Mouse (Mus musculus) liver (tissue): ENCODE measurements around the gene Ankdd1b.

ENCODE experiments used
- DNase-seq: peaks from one replicate; pipeline ENCODE4 v3.0.0-alpha.2; 2020; ENCODE audit warnings: mixed read lengths

The Ankdd1b gene

DNA sequence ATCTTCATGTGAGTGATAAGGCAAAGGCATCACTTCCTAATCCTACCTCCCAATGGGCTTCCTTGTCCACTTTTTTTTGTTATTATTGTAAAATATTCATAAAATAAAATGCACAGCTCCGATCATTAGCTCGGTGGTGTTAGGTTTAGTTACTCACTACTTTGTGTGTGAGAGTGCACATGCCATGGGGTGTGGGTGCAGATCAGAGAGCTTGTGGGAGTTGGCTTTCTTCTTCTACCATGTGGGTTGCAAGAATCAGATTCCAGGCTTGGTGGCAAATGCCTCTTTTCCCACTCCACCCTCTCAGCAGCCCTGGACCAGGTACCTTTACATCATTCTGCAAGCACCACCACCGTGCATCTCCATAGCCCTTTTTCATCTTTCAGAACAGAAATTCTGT is 18.4 kb downstream of the Ankdd1b start:
- DNase-seq, result no peak

DNA sequence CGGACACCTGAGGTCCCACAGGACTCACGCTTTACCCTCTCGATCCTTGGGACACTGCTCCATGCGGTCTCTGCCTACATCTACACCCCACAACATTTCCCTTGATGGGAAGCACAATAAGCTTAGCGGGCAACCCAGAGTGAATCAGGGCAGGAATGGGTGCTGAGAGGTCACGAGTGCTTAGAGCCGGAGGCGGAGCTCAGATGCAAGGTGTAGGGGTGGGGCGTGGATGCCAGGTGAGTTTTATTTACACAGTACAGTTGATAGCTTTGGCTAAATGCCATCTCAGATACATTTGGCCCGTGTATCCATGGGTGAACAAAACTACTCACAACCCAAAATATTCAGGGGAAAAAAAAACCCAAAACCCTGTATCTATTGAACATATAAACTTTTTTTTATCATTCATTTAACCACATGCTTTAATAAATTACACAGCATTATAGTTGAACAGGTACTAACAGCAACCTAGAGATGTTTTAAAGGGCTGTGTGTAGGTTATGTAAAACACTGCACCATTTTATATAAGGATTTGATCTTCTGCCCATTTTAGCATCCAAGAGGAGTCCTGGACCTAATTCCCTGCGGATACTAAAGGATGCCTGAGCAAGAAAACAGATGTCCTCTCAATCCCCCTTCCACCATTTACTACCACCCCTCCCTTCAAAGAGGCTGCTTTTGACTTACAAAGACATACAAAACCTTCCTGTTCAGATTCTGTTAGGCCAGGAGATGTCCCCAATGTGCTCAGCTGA is 19.4 kb downstream of the Ankdd1b start:
- DNase-seq, result no peak

DNA sequence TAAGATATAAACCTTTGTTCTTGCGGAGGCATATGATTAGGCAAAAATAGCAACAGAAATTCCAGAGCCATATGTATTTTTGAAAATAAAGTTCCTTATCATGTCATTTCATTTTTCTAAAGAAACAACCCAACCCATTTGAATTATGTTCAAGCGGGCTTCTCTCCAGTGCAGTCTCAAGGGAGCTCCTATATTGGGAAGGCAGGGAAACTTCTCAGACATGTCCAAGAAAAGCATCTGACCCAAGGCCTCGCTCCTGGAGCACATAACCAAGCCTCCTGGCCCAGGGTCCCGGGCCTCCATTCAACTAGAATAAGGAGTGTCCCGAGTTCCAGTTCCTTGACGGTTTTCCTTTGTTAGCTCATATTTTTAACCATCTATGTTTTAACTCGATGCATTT is 20.1 kb downstream of the Ankdd1b start:
- no peak for DNase-seq

DNA sequence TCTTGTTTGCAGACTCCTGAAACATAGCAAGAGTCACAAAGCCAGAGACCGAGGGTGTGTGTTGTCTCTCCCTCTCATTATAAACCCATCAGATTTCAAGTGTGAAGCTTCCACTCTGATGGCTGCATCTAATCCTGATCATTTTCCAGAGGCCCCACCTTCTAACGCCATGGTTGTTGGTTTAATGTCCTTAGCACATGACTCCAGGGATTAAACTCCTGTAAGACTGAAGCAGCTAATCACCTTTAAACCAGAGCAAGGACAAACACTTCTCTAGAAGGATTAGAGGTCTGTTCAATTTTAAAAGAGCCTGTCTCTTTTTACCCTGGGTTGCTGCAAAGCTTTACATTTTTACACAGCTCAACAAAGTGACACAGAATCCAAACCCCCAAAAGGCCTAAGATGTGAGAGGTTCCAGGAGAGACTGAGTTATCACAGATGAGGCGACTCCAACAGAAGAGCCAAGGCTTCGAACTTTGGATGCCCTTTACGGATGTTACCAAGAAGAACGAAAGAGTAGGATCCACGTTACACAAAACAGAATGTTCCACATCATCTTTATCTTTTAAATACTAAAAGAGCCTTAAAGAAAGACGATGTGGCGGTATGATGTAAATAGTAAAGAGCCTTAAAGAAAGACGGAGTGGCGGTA is 20.7 kb downstream of the Ankdd1b start:
- DNase-seq, result no peak

DNA sequence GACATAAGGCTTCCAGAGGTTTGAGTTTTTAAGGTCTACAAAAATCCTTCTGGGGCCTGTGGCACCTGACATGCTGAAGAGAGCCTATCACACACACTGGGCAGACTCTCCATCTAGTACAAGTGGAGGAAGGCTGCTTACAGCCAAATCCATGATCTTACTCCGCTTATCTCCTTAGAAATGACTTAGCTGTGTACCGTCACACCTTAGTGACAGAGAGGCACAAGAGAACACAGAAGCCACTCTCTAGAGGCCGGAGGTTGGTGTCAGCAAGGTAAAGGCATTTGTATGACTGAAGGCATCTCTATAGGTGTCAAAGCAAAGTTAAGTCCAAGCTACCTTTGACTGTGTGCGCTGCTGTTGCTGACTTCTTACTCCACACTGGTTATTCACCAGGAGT is 30.6 kb downstream of the Ankdd1b start:
- DNase-seq, result no peak

DNA sequence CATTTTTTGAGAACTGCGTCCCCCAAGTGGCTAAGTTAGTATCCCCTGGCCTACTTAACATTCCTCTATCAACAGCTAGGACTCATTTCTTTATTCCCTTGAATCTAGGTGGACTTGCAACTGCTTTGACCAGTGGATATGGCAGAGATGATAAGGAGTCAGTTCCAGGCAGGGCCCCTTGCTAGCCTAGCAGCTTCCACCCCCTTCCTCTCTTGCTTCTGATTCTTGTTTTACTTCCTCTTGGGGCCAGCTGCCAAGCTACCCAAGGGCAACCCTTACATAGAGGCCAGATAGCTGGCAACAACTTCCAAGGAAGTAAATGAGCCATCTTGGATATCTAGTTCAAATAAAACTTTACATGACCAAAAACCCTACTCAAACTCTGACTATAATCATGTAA is 34.1 kb downstream of the Ankdd1b start:
- DNase-seq, result no peak

DNA sequence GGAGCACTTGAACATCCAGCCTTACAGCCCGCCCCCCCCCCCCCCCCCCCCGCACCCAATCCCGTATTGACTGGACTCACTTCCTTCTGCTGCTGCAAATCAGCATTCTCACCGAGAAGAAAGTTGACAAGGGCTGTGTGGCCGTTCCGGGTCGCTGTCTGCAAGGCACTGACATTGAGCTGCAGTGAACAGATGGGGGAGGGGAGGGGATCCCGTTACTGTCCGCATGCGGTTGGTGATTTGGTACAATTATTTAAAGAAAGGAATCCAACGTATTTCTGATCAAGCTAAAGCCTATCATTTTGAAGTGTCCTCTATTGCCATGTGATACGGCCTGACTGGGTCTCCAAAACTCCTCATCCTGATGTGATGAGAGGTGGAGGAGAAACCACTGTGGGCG is 35.2 kb downstream of the Ankdd1b start:
- DNase-seq, result peak; percentile 55

DNA sequence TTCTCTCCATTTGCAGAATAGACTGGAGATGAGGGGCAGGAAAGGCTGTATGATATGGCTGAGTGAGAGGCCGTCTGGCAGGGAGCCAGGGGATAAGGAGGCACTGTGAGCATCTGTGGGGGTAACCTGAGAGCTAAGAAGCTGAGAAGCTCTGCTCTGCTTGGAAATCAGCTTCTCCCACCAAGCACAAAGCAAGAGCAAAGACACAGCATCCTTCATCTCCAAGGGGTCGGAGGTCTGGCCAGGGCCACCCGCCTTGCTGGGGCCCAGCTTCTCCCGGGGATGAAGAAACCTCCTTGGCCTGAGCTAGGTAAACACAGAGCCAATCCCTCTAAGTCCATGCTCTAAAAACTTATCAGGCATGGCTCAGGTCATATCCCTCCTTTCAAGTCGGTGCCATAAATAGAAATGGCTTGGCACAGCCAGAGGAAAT is 36.1 kb downstream of the Ankdd1b start:
- DNase-seq, result peak; percentile 45

DNA sequence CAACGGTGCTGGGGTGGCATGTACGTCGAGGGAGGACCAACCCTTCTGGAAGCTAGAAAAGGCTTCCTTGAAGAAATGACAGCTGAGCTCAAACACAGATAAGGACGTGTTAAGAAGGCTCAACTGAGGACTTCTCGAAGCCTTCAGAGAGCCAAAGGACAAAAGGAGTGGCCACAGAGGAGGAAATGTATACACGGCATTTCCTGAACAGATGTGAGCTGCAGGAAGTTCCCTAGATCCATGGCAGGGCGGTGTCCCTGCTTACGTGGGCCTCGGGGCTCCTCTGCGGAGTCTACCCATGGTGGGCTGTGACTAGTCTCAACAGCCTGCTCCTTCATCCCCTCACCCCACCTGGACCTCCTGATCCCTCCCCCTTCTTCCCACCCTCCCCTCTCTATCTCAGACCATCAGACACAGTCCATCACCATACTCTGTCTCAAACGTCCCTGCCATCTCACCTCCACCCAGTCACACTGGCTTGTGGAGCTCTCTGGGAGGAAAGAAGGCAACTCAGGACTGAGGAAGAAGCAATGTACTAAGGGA is 37.3 kb downstream of the Ankdd1b start:
- no peak for DNase-seq

DNA sequence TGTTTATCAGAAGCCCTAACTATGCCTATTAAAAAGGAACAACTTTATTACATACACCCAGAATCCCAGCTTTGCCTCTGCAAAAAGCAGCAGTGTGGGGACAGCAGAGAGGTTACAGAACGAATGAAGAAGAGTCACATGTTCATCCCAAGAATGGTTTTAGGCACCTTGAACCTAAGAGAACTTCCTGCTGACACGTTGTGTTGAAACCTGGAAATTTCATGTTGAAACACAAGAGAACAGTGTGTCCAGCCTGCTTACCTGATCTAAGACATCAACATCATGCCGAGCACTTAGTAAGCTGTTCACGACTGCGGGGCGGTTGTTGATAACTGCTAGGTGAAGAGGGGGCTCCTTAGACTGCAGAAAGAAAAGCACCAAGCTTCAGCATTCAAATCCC is 38.0 kb downstream of the Ankdd1b start:
- DNase-seq, result no peak

DNA sequence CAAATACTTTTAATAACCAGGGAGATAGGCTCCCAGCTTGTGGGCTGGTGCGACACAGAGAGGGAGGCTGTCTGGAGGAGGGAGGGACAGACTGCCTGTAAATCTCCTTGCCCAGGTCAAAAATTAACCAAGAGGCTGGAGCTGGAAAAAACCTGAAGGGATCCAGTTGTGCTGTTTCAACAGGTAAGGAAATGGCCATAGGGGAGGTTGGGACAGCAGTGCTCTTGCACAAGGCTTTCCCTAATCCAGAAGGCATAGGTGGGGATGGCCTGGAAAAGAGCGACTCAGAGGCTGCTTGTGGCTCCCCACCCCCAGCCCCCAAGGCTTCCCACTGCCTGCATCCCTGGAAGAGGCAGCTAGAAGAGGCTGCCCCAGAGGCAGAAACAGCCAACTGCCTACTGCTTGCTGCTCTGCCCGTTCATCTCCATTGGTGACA is 38.6 kb downstream of the Ankdd1b start:
- DNase-seq, result no peak

DNA sequence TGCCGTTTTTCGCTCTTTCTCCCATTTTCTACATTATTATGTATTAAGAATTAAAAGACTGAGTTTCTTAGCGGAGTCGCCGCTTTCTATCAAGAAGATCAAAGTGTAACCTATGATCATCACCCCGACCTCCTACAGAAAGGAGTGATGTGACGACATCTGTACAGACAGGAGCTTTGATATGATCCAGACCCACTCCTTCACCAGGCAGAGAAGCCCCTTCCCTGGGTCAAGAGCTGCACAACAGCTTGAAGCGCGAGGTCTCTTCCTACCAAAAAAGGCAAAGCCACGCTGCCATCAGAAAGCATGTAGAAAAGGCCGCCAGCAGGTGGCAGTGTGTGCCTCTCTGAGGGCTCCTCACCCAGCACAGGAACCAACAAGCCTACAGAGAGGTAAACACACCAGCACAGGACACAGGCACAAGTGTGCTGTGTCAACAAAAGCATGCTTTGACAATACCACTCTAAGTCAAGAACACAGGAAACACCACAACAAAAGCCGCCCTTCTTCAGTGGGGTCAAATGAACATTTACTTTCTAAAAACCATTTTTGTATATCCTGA is 39.3 kb downstream of the Ankdd1b start:
- peak; percentile 85 for DNase-seq

DNA sequence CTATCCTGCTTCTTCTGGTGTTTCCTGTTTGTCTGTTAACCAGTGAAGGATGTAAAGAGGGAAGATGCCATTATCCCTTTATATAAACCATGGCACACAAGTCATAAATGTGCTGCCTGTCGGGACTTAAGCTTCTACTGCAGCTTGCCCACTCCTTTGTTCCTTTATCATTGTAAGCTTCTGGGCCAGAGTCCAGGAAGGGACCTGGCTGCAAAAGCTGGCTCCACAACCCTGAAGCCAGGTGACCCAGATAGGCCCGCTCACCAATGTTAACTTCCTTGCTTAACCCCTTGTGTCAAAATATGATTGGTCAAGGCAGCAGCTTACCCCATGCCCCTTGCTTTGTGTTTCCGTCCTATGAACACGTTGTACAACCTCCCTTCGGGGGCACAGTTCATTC is 42.5 kb downstream of the Ankdd1b start:
- no peak for DNase-seq

DNA sequence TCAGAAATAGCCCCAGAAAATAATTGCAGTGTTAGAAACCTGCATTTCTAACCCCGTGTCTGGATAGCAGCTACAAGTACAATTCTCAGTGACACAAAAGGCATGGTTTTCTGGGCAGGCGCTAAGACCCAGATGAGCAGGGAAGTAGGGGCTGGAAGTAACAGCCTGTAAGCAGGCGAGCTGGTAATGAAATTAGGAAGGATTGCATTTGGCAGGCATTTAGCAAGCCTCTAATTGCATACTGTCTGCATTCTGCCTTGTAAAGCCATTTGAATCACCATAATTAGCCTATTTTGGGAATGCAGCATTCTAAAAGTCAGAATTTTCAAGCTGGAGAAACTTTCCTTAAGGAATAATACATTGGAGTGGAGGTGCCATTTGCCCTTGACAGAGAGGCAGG is 45.0 kb downstream of the Ankdd1b start:
- no peak for DNase-seq

DNA sequence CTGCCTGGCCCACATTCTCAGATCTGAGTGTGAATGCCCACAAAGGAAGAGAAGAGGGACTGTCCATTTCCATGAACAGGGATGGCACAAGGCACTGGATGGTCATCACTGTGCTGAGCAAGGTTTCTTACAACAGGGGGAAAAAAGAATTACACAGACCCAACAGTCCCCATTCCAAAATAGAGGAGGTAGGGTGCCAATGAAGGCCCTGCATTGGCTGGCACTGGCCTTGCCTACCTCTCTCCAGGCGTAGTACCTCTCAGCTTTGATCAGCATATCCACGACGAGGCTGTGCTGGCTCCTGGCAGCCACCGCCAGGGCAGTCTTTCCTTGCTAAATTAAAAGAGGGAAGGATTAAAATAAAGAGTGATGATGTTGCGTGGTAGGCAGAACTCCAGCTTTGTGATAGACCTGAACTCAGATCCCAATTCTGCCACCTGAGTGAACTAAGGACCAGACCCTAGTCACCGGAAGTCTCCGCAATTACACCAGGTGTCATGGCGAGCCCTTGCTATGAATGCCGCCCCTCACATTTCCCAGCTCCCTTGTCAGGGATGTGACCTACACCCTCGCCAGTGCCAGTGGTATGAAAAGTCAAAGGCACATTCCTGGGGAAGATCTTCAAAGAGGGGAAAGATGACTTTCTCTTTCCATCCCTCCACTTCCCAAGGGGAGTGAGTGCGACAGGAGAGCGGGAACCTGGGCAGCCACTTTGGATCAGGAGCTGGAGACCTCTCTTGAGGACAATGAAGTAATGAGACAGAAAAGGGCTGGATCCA is 46.3 kb downstream of the Ankdd1b start:
- DNase-seq, result no peak

DNA sequence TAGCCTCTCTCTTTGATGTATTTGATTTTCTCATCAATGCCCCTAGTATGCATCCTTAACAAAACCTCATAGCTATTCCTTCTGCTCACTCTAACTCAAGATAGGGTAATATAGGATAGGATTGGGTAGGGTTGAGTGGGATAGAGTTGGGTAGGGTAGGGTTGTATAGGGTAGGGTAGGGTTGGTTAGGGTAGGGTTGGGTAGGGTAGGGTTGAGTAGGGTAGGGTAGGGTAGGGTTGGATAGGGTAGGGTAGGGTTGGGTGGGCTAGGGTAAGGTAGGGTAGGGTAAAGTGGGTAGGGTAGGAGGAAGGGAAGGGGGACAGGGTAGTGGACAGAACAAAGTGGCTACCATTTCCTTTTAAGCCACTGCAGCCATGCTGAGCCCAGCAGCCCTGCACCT is 49.8 kb downstream of the Ankdd1b start:
- DNase-seq, result no peak

DNA sequence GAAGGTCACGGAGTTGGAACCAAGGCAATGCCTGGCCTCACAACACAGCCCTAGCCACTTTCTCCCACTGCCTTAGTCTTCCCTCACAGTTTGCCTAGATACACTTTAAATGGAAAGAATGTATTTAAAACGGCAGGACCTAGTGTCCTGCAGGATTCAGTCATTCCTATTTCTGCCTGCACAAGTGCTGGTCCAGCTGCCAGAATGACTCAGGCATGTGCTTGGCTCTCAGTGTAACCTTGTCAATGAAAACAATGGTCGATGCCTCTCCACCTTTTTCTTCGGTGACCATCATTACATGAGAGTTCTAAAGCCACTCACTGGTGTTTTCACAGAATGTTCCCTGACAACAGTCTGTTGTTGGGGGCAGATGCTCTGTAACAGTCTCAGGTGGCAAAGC is 52.5 kb downstream of the Ankdd1b start:
- DNase-seq, result no peak

DNA sequence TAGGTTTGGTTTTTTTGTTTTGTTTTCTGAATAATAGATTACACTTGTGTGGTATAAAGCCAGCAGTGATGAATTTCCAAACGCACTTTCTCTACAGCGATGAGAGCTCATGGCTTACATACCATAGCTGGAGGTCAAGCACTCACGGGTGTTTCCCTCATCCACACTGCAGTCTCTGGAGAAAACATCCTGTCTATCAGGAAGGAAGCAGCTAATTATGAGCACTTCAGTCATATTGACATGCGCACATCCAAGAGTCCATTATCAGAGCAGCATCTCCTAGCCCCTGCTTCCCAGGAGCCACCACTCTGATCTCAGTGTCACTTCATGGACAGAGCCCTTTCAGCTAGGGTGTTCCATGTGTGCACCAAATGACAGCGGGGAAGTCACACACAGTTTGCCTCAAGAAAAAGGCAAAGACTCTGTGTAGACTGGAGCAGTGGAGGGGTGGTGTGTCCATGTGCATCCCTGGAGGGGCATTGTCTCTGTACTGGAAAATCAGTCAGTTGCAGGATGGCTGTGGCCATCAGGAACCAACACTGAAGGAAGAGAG is 53.7 kb downstream of the Ankdd1b start:
- no peak for DNase-seq

DNA sequence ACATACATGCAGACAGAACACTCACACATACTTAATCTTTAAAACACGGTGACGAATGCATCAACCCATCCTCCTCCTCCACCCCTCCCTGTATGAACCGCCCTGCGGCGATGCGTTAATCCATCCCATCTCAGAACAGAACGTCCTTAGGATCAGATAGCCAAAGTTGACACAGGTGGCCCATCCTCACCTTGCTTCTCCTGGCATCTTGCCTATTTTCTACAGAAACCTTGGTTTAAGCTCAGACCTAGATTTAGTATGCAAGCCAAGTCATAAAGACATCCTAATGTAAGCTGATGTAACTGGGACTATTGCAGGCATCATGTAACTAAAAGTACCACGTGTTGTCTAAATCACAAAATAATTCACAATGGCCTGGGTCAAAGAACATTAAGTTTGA is 54.6 kb downstream of the Ankdd1b start:
- DNase-seq, result no peak

DNA sequence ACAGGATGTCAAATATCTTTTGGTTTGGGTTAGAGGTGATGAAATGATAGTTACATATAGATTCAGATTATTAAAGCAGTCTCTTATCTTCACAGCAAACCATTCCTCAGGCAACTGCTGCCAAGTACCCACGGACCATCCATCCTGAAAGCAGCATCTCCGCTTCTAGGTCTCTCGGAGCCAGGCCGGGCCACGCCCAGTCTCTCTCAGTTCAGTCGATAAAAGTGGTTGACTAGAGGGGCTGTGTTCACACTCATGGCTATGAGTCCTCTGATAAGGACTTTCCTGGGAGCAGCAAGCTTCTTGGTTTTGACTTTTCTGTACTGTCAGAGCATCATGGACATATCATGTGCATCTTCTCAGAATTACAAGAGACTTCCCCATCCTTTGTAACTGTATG is 56.6 kb downstream of the Ankdd1b start:
- no peak for DNase-seq

DNA sequence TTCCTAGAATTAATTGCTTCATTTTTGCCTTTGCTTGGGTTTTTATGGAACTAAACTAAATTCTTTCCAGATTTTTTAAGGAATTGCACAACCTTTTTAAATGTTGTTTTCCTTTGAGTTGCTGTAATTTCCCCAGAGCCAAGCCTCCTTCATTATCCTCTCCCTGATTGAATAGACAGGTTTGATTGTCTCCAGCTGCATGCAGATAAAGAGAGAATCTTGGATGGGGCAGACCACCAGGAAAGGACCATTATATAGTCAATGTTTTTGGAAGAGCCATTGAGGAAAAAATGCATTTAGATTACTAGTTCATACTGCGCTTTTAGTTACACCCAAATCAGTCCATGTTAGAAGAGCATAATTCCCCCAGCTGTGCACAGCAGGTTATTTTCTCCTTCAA is 62.2 kb downstream of the Ankdd1b start:
- no peak for DNase-seq

DNA sequence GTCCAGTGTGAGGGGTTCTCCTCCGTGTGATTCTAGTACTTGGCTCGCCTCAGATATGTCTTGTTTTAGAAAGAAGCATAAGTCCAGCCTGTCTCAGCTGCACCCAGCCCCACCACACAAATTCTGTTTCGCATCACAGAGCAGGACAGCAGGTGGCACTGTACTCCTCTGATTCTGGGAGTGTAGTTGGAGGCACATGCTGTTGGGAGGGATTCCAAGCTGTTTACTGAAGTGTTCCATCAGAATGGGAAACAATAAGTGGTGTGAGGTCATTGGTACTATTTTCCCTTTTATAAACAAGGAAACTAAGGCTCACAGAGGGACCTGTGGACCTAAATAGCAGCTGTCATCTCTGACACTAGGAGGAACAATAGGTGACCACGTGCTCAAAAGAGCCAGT is 64.0 kb downstream of the Ankdd1b start:
- DNase-seq, result peak; percentile 22

DNA sequence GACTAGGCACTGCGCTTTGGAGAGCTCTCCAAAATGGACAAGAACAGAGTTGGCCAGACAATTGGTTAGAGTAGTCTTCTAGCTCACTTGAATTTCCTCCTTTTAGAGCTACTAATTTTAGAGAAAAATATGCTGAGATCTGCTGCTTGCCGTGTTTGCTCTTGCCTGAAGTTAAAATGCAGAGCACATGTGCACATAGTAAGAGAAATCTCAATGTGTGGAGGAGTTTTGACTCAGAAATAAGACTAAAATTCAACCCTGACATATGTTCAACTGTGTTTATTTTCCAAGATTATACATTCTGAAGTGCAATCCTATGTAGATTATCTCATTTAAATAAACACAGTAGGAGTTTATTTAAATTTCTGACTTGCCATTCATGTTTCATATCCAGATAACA is 65.5 kb downstream of the Ankdd1b start:
- DNase-seq, result no peak
